Comparison of ENCODE assay signal across 8 mouse cellular contexts in genomic region chr11:49245176-49245575, GRCm38 (mm10). TPM values are rescaled to one million over a fixed set of nuclear protein-coding genes. Genes with fewer than 3 reads are reported as not detected.
DNase-seq lines count a peak whose midpoint lies in the region; ATAC-seq and TF ChIP-seq lines count a peak whose summit lies in the region.

No protein-coding gene starts in this region.

- DNase-seq in embryo, embryonic 10.5 days (ENCODE audit: low spot score): peak; percentile 31
- DNase-seq in embryo, embryonic 10 days (ENCODE audit: low spot score): no peak
- no peak for DNase-seq in G1E (ENCODE audit: low spot score)
- peak; percentile 91 for DNase-seq in kidney, adult 9 months
- peak; percentile 62 to 69 for DNase-seq in lung, postnatal 4 days
- DNase-seq in layer of hippocampus, adult 9-10 months (ENCODE audit: low spot score): no peak
- DNase-seq in urinary bladder, postnatal 4 days (ENCODE audit: low spot score in 2 of 2): no peak

- H3K9ac ChIP-seq in forebrain, embryonic 13.5 days: peak overlapping the region; percentile 43; the same call in 1 of the 2 replicates

- peak overlapping the region; percentile 69 for H3K4me2 ChIP-seq in forebrain, embryonic 13.5 days

- H3K36me3 ChIP-seq in G1E (replicated peaks): peaks cover 10% of the 10 kb centered on the region
- no peaks in the 10 kb centered on the region for H3K36me3 ChIP-seq in forebrain, embryonic 13.5 days (ENCODE audit: poor library complexity, severe bottlenecking)

- peaks cover 81% of the 10 kb centered on the region for H3K4me1 ChIP-seq in G1E (ENCODE audit: insufficient read depth, low read depth, low read length)
- H3K4me1 ChIP-seq in forebrain, embryonic 13.5 days: peaks cover 34% of the 10 kb centered on the region

- no peak for TF ChIP-seq CTCF in G1E (IDR thresholded peaks at IDR 0.05; ENCODE audit: low read depth, low read length)

- no peaks in the 10 kb centered on the region for H3K9me3 ChIP-seq in G1E (replicated peaks)
- H3K9me3 ChIP-seq in forebrain, embryonic 13.5 days (replicated peaks): no peaks in the 10 kb centered on the region

- H3K27ac ChIP-seq in forebrain, embryonic 13.5 days: no peak overlapping the region

- no peaks in the 10 kb centered on the region for H3K27me3 ChIP-seq in G1E (ENCODE audit: insufficient read depth, low read length)
- H3K27me3 ChIP-seq in forebrain, embryonic 13.5 days: no peaks in the 10 kb centered on the region

- 20% methylated on average over 7 of the region's 7 CpGs for WGBS in forebrain, embryonic 13.5 days

- H3K4me3 ChIP-seq in G1E (ENCODE audit: low read depth, low read length): peak overlapping the region; percentile 72
- H3K4me3 ChIP-seq in forebrain, embryonic 13.5 days: peak overlapping the region; percentile 19

- ATAC-seq in G1E (ENCODE audit: extremely low read depth, insufficient number of reproducible peaks, low FRiP score, poor library complexity, severe bottlenecking): no peak
- ATAC-seq in forebrain, embryonic 13.5 days: no peak

RNA-seq across cellular contexts. Expression of gene Mgat1, which starts 1.2 kb away (rescaled TPM):
- total RNA-seq in G1E (2014; fragmentation: Nextera tagmentation) (18.2 and 20.0 TPM in 2 replicates), G1E (2017) (26.1 and 28.9 TPM in 2 replicates)
- polyA plus RNA-seq in G1E (2012): 34.8 and 36.9 TPM in 2 replicates
- polyA plus RNA-seq in forebrain, embryonic 13.5 days (2015; fragmentation: Nextera tagmentation; extraction: Ambion mirVana): 25.5 and 30.6 TPM in 2 replicates

RNA-seq across cellular contexts. Expression of gene Olfr1393, which starts 32.9 kb away (rescaled TPM):
- total RNA-seq in G1E (2014; fragmentation: Nextera tagmentation) (not detected in 2 replicates), G1E (2017) (0.35 and 0.55 TPM in 2 replicates)
- not detected in 2 replicates for polyA plus RNA-seq in G1E (2012)
- polyA plus RNA-seq in forebrain, embryonic 13.5 days (2015; fragmentation: Nextera tagmentation; extraction: Ambion mirVana): 0.08 and 0.13 TPM in 2 replicates

RNA-seq across cellular contexts. Expression of gene Olfr1392, which starts 39.9 kb away (rescaled TPM):
- total RNA-seq in G1E (2014; fragmentation: Nextera tagmentation) (0.44 TPM in 1 of 2 replicates, not detected in the other), G1E (2017) (0.11 and 0.12 TPM in 2 replicates)
- polyA plus RNA-seq in G1E (2012): not detected in 2 replicates
- polyA plus RNA-seq in forebrain, embryonic 13.5 days (2015; fragmentation: Nextera tagmentation; extraction: Ambion mirVana): not detected in 2 replicates

RNA-seq across cellular contexts. Expression of gene Zfp62, which starts 42.1 kb away (rescaled TPM):
- total RNA-seq in G1E (2014; fragmentation: Nextera tagmentation): 143 and 160 TPM in 2 replicates
- 72.7 and 78.2 TPM in 2 replicates for total RNA-seq in G1E (2017)
- 6.5 and 13.3 TPM in 2 replicates for polyA plus RNA-seq in G1E (2012)
- 58.5 and 58.6 TPM in 2 replicates for polyA plus RNA-seq in forebrain, embryonic 13.5 days (2015; fragmentation: Nextera tagmentation; extraction: Ambion mirVana)

RNA-seq across cellular contexts. Expression of gene Btnl9, which starts 58.2 kb away (rescaled TPM):
- total RNA-seq in G1E (2014; fragmentation: Nextera tagmentation) (not detected in 2 replicates), G1E (2017) (0.17 and 0.22 TPM in 2 replicates)
- not detected in 2 replicates for polyA plus RNA-seq in G1E (2012)
- 0.03 and 0.26 TPM in 2 replicates for polyA plus RNA-seq in forebrain, embryonic 13.5 days (2015; fragmentation: Nextera tagmentation; extraction: Ambion mirVana)

Comparison
In these comparisons a context has a peak if more than half of its experiments do, and no peak if none do; other contexts are left out.
1. DNase-seq: peak in embryo, embryonic 10.5 days (single experiment), kidney, adult 9 months (single experiment) and lung, postnatal 4 days (2 of 2); none in embryo, embryonic 10 days (single experiment), G1E (single experiment), layer of hippocampus, adult 9-10 months (single experiment) and urinary bladder, postnatal 4 days (0 of 2).